Mouse (Mus musculus): Measurements from ENCODE around the gene Ly6g6f.

Gene Ly6g6f

DNA sequence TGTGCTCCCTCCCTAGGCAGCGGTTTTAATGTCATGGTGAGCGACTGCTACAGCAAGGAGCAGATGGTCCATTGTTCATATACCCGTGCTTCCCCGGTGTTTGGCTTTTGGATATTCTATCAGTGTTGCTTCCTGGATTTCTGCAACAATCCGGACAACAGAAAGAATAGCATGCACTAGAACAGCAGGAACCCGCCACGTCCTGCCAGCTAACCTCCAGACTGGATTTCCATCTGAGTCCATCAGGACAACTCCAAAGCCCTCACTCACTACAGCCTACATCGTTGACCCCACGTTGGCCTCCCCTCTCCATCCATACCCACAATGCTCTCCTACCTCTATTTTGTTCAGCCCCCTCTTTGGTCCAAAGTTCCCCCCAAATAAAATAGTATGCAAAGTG lies 26.4 kb upstream of the Ly6g6f start:
- in situ Hi-C loops (cut with MboI; ENCODE audit: low pct_unique_long_range_greater_than_20kb in 1 of 2, low sequenced_read_pairs in 2 of 2, unreplicated experiment in 1 of 2): loop anchor here (5.0 to 10.0 kb wide), 2 partner anchors 89 to 107 kb away; partner anchors contain the start of gene Vars (in 1 of the 2)

DNA sequence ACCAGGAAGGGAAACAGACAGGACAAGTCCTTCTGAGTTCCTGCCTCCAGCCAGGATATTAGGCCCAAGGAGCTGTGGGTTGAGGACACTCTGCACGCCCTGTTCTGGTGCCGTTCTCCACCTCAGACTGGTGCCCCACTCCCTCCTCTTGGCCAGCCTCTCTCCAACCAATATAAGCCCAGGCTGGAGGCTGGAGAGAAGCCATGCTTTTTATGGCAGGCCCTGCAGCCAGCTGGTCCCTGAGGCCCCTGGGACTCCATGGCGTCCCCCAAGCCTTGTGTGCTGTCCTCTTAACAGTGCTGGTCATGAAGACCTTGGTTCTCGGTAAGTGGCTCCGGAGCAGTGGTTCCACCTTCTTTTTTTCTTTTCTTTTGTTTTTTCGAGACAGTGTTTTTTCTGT lies 22.7 kb upstream of the Ly6g6f start, which contains the start of gene Ly6g5c:
Gene Ly6g5c, plus strand, starts transcription at position 183 of the 400 bp plus-strand sequence.
- in situ Hi-C loops (cut with MboI; ENCODE audit: low pct_unique_long_range_greater_than_20kb in 1 of 2, low sequenced_read_pairs in 2 of 2, unreplicated experiment in 1 of 2): no loop called here

DNA sequence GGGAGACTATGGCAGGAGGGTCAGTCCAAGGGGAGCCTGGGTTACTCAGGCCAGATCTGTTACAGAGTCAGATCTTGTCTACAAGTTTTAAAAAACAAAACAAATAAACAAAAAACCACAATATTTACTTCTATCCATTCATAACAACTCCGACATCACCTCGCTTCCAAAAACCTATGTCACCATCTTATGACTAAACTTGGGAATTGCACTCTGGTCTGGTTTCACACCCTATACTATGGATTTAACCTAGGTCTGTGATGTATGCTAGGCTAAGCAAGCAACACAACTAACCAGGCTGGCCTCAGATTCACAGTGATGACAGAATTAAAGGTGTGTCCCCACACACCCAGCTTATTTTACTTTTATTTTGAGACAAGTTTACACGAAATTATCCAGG lies 21.1 kb upstream of the Ly6g6f start:
- in situ Hi-C loops (cut with MboI; ENCODE audit: low pct_unique_long_range_greater_than_20kb in 1 of 2, low sequenced_read_pairs in 2 of 2, unreplicated experiment in 1 of 2): no loop called here

DNA sequence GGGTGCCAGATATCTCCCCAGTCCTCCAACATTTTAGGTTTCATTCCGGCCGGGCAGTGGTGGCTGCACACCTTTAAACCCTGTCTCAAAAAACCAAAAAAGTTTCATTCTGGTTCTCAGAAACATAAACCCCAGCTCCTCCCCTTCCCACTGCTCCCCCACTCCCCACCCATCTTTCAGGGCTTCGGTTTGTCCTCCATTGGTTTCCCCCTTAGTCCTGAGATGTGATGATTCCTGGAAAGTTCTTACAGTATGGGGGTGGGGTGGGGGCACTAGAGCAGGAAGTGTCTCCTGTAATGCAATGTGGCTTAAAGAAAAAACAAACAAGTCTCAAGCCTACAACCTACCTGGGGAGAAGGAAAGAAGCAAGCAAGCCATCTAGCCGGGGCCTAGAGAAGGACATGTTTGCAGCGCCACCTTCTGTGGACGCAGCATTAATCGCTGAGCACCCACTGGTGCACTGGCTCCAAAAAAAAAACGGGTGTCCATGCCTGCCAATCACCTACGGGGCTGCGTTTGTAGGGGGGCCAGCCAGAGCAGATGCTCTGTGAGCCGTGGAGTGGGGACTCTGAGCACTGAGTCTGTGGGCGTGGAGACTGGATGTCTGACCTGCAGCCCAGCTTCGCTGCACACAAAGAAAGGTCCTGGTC lies 20.5 kb upstream of the Ly6g6f start:
- in situ Hi-C loops (cut with MboI; ENCODE audit: low pct_unique_long_range_greater_than_20kb in 1 of 2, low sequenced_read_pairs in 2 of 2, unreplicated experiment in 1 of 2): no loop called here

DNA sequence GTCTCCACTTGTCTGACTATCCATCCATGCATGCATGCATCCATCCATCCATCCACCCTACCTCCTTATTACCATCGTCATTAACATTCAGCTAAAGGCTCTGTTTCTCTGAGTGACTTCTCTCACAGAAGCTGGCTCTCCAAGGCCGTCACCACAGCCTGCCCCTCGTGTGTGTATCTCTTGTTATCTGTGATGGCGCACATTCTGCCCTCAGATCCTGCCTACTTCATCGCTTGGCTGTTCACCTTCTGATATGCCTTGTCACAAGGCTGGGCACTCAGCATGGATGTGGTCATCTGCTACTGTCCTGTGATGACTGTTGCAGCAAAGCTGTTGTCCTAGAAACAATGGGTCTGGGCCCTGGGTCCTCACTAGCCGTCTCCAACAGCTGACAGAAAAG lies 19.3 kb upstream of the Ly6g6f start:
- in situ Hi-C loops (cut with MboI; ENCODE audit: low pct_unique_long_range_greater_than_20kb in 1 of 2, low sequenced_read_pairs in 2 of 2, unreplicated experiment in 1 of 2): no loop called here

DNA sequence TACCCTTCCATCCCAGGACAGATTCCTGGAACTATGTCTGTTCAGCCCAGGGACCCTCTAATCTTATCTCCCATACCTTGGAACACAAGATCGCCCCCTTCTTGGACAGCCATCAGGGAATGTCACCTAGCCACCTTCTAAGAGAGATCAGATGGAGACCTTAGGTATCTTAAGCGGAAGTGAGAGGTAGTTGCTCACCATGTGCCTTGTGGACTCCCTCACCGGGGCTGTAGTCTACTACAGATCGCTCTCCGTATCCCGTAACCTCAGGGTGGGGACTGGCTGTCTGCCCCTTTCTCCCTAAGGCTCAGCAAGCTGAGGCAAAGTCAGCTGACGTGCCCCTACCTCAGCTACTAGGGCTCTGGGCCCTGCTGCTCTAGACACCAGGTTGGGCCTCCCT lies 18.7 kb upstream of the Ly6g6f start:
- in situ Hi-C loops (cut with MboI; ENCODE audit: low pct_unique_long_range_greater_than_20kb in 1 of 2, low sequenced_read_pairs in 2 of 2, unreplicated experiment in 1 of 2): no loop called here

DNA sequence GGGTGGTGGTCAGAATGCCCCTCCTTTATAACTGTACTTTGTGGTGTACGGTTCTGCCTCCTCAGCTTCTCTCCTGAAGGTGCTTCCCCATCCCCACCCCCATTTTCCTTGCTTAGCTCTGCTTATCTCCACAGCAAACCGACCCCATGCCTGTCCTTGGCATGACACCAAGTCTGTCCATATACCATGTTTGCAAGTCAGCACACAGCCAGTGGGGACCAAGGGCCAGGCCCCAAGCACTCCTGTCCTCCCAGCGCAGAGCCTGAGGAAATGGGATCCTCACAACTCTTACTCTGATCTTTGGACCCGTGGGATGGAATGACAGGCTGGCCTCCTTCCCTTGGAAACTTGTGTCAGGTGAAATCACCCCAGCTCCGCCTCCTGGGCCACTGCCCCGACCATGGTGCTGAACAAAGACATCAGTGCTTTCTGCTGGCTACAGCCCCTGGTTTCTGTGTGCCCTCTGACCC lies 17.8 kb upstream of the Ly6g6f start:
- in situ Hi-C loops (cut with MboI; ENCODE audit: low pct_unique_long_range_greater_than_20kb in 1 of 2, low sequenced_read_pairs in 2 of 2, unreplicated experiment in 1 of 2): no loop called here

DNA sequence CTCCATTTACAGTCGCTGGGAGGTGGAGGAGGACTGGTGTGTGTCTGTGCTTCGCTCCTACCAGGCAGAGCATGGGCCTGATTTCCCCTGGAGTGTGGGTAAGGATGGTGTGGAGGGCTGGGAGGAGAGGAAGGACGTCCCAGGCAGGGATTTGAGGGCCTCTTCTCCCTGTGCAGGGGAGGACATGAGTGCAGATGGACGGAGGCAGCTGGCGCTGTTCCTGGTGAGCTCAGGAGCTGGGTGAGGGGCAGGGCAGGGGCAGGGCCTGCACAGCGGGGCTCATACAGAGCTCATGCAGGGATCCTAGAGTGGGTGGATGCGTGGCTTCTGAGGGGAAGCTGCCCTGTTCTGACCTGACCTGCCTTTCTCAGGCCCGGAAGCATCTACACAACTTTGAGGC lies 16.9 kb upstream of the Ly6g6f start:
- in situ Hi-C loops (cut with MboI; ENCODE audit: low pct_unique_long_range_greater_than_20kb in 1 of 2, low sequenced_read_pairs in 2 of 2, unreplicated experiment in 1 of 2): no loop called here

DNA sequence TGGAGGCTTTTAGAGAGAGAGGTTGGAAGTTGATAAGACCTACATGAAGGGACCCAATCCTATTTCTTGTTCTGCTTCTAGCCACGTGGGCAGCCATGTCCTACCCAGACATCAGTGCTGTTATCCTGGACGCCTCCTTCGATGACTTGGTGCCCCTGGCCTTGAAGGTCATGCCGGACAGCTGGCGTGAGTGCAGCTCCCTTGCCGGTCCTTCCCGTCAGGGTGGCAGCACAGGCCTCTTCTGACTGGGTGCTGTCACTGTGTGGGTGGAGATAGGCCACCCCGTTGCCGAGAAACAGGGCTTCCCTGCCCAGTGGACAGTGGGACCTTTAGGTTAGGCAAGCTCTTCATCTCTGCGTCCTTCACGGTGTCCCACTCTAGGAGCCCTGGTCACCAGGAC lies 15.8 kb upstream of the Ly6g6f start:
- in situ Hi-C loops (cut with MboI; ENCODE audit: low pct_unique_long_range_greater_than_20kb in 1 of 2, low sequenced_read_pairs in 2 of 2, unreplicated experiment in 1 of 2): no loop called here

DNA sequence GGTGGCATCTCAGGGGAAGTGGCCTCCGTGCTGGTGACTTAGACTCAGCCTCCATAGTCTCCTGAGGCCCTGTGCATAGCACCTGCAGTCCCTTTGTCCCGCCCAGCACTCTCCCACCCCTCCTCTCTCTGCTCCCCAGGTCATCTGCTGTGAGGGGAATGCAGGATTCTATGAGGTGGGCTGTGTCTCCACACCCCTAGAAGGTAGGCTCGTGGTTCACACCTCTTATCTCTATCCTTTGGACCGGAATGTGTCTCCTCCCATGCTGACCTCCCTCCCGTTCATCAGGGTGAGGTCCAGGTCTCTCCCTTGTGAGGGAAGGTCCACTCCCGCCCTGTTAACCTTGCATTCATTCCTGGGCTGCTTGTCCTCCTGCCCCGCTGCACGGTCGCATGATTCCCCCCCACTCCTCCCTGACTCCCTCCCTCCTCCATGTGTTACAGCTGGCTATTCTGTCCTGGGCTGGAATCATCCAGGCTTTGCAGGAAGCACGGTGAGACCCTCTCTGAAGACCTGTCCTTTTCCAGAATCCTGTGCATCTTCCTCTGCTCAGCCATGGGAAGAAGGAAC lies 14.9 kb upstream of the Ly6g6f start:
- in situ Hi-C loops (cut with MboI; ENCODE audit: low pct_unique_long_range_greater_than_20kb in 1 of 2, low sequenced_read_pairs in 2 of 2, unreplicated experiment in 1 of 2): no loop called here

DNA sequence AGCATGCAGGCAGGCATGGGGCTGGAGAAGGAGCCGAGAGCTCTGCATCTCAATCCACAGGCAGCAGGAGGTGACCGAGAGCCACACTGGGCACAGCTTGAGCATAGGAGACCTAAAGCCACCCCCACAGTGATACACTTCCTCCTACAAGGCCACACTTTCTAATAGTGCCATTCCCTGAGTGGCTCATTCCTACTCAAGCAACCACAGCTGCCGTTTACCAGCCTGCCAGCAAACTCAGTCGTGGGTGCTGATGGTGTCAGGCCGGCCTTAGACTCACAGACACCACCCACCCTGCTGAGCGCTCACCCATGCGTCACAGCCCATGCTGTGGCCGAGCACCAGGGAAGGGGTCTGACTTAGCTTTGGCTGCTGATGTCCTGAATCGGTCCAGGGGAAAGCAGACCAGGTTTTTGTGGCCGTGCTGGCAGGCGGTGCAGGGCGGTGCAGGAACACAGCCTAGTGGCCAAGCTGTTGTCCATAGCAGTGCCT lies 11.8 kb upstream of the Ly6g6f start:
- in situ Hi-C loops (cut with MboI; ENCODE audit: low pct_unique_long_range_greater_than_20kb in 1 of 2, low sequenced_read_pairs in 2 of 2, unreplicated experiment in 1 of 2): no loop called here

DNA sequence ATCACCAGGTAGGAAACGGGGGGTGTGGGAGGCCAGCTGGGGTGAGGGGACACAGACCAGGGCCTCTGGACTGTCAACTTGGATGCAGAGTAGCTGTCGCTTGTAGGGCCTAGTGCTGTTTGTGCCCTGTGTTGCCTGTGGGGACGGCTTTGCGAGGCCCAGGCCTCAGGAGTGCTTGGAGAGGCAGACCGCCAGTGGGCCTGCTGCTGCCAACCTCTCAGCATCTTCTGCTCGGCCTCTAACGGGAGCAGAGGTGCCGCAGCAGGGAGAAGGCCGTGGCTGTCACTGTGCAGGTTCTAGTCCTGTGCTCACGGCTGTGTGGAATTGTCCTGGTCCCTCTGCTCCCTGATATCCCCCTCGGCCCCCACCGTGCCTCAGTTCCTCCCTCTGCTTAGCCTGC lies 11.2 kb upstream of the Ly6g6f start:
- in situ Hi-C loops (cut with MboI; ENCODE audit: low pct_unique_long_range_greater_than_20kb in 1 of 2, low sequenced_read_pairs in 2 of 2, unreplicated experiment in 1 of 2): no loop called here

DNA sequence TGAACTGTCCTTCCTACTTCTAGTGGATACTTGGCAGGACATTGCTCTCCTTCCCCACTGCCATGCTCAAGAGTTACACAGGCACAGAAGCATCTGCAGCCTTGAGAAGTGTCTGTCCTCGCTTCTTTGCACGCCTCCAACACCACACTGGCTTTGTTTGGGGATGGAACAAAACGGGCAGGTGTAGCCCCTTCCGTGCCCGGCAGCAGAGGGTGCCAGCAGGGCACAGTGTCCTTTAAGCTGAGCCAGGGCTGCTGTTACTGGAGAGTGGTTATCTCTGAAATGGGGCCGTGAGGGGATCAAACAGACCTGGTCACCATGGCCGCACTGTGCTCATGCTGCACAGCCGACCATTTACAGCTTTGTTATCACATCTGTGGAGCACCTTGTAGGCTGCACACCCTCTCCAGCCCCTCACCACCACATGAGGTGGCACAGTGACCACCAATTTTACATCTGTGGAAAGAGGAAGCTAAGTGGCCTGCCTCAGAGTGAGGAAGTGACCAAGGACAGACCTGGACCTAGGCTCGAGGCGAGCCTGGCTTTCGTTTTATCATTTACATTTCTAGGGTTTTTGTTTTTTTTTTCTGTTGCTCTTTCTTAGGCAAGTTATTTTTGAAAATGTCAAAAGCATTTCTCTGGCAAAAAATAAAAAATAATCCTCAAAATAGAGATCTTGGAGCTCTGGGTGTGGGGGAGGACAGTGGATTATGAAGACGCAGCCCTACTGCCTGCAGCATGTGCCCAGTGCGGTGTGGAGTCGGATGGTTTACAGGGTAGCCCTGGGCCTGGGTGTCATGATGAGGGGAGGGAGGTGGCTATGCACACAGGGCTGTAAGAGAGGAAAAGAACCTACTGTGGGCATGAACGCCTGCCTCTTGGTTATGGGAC lies 9.3 kb upstream of the Ly6g6f start:
- in situ Hi-C loops (cut with MboI; ENCODE audit: low pct_unique_long_range_greater_than_20kb in 1 of 2, low sequenced_read_pairs in 2 of 2, unreplicated experiment in 1 of 2): no loop called here

DNA sequence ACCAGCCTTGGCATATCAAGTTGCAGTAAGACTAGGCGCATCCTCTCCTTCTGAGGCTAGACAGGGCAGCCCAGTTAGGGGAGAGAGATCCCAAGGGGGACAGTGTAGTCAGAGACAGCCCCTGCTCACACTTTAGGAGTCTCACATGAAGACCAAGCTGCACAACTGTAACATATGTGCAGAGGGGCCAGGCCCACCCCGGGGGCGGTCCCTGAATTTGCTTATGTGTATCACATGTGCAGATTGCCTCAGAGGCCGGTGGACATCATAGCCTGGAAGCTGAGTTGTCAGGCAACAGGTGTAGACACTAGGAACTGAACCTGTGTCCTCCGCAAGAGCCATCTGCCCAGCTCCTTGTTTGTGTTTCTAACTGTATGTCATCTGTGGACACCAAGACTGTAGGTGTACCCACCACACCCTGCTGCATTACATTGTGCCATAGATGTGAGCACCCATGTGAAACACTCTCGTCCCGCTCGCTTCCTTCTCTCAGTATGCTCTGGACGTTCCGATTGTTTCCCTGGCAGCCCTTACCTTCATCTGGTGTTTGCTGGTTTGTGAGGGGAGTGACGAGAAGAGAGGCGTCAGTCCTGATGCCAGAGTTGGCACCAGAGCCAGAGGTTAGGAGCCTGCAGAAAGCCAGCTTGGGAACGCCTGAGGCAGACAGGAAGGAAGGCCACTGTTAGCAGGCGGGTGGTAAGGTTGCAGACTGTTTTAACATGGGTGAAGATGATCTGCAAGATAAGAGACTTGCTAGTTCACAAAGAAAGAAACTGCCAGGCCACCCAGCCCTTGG lies 7.2 kb upstream of the Ly6g6f start:
- in situ Hi-C loops (cut with MboI; ENCODE audit: low pct_unique_long_range_greater_than_20kb in 1 of 2, low sequenced_read_pairs in 2 of 2, unreplicated experiment in 1 of 2): no loop called here

DNA sequence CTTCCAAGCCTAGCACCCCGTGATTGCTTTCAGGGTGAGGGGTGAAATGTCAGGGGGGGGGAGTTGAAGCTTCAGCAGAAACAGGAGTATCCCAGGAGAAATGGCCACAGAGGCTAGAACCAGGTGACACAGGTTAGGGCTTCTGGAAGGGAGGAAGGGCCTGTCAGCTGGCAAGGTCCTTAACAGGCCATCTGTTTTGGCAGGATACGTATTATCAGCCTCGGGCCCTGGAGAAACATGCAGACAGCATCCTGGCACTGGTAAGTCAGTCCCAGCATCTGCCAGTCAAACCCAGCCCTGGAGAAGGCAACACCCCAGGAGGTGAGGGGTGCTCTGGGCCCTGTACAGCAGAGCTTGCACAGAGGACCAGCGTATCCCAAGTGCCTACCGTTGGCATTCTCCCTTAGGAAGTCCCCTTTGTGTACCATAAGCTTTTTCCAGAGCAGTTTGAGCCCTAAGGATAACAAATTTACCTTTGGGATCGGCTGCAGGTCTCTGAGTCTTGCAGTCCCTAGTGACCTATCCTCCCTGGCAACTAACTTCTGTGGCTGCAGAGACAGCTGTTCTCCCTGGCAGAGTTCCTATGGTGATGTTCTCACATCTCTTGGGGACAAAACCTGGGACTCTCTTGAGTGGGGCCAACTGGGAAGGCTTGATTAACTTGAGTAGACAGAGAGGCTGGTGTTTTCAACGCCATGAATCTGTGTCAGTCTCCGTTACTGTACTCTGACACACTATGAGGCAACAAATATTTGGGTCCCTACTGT lies 4.9 kb upstream of the Ly6g6f start:
- in situ Hi-C loops (cut with MboI; ENCODE audit: low pct_unique_long_range_greater_than_20kb in 1 of 2, low sequenced_read_pairs in 2 of 2, unreplicated experiment in 1 of 2): no loop called here

DNA sequence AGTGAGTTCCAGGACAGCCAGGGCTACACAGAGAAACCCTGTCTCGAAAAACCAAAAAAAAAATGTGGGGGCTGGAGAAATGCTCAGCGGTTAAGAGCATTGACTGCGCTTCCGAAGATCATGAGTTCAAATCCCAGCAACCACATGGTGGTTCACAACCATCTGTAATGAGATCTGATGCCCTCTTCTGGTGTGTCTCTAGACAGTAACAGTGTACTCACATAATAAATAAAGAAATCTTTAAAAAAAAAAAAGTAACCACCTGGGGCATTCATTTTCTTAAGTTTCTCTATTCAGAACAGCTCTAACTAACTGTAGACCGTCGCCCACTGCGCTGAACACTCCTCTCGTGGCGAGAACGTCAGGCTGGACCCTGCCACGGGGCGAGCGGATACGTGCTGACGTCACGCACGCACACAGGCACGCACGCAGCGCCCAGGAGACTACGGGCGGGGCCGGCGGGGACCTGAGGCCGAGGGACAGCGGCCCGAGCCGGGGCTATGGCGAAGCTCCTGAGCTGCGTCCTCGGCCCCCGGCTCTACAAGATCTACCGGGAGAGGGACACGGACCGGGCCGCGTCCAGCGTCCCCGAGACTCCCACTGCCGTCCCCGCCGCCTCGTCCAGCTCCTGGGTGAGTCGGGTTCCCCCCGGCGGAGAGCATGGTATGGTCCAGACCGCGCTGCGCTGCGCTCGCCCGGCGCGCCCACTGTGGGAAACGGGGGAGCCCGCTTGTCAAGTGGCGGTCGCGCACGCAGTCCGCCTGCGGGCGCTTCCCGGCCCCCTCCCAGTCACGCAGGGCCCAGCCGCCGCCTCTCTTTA lies 3.6 kb upstream of the Ly6g6f start, which contains the start of gene Abhd16a:
Gene Abhd16a, plus strand, starts transcription at position 439 of the 820 bp plus-strand sequence.
- in situ Hi-C loops (cut with MboI; ENCODE audit: low pct_unique_long_range_greater_than_20kb in 1 of 2, low sequenced_read_pairs in 2 of 2, unreplicated experiment in 1 of 2): no loop called here

DNA sequence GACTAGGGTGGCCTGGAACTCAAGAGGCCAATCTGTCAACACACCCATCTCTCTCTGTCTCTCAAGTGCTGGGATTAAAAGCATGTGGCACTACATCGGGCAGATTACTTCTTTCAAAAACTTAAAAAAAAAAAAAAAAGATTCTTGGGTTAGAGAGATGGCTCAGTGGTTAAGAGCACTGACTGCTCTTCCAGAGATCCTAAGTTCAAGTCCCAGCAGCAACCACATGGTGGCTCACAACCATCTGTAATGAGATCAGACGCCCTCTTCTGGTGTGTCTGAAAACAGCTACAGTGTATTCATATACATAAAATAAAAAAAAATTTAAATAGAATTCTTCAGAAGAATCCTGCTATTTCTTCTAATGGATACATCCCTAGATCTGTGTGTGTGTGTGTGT lies 2.7 kb upstream of the Ly6g6f start:
- in situ Hi-C loops (cut with MboI; ENCODE audit: low pct_unique_long_range_greater_than_20kb in 1 of 2, low sequenced_read_pairs in 2 of 2, unreplicated experiment in 1 of 2): no loop called here

All from mouse embryonic stem cell (cell line).